Mouse (Mus musculus): ENCODE data around the gene Fuz.

Fuz gene

GRCm38 (mm10) chr7:44888256-44889105 is 7.4 kb upstream of the Fuz start:
- no peak for DNase-seq (ENCODE audit: low read depth, low spot score)

- no peak for DNase-seq (ENCODE audit: low read depth, low spot score)
These were observed 5.7 kb upstream of the Fuz start for GRCm38 (mm10) chr7:44890180-44890579.

GRCm38 (mm10) chr7:44890737-44891136 is 5.1 kb upstream of the Fuz start:
- no peak for DNase-seq (ENCODE audit: low read depth, low spot score)

- DNase-seq (ENCODE audit: low read depth, low spot score): no peak
These were observed 4.3 kb upstream of the Fuz start for GRCm38 (mm10) chr7:44891611-44892010.

GRCm38 (mm10) chr7:44892276-44892921 is 3.5 kb upstream of the Fuz start, which contains the start of gene Med25:
Gene Med25, minus strand, starts transcription at chr7:44892712.
- DNase-seq (ENCODE audit: low read depth, low spot score): peak; percentile 92

- DNase-seq (ENCODE audit: low read depth, low spot score): no peak
These were observed 2.7 kb upstream of the Fuz start for GRCm38 (mm10) chr7:44893197-44893596.

GRCm38 (mm10) chr7:44894175-44894574 is 1.7 kb upstream of the Fuz start:
- DNase-seq (ENCODE audit: low read depth, low spot score): no peak

GRCm38 (mm10) chr7:44895206-44895592 is 680 bp upstream of the Fuz start:
- no peak for DNase-seq (ENCODE audit: low read depth, low spot score)

- no peak for DNase-seq (ENCODE audit: low read depth, low spot score)
These were observed 620 bp downstream of the Fuz start for GRCm38 (mm10) chr7:44896499-44896898.

- DNase-seq (ENCODE audit: low read depth, low spot score): peak; percentile 76
These were observed 2.7 kb downstream of the Fuz start for GRCm38 (mm10) chr7:44898607-44899006.

GRCm38 (mm10) chr7:44900632-44901031 is 4.8 kb downstream of the Fuz start:
- no peak for DNase-seq (ENCODE audit: low read depth, low spot score)

- DNase-seq (ENCODE audit: low read depth, low spot score): peak; percentile 84
These were observed 5.4 kb downstream of the Fuz start for GRCm38 (mm10) chr7:44901230-44901722.

- no peak for DNase-seq (ENCODE audit: low read depth, low spot score)
These were observed 9.6 kb downstream of the Fuz start for GRCm38 (mm10) chr7:44905430-44905829.

GRCm38 (mm10) chr7:44908706-44909476 is 13.0 kb downstream of the Fuz start:
- no peak for DNase-seq (ENCODE audit: low read depth, low spot score)

GRCm38 (mm10) chr7:44914396-44914795 is 18.5 kb downstream of the Fuz start:
- no peak for DNase-seq (ENCODE audit: low read depth, low spot score)

- DNase-seq (ENCODE audit: low read depth, low spot score): no peak
These were observed 19.4 kb downstream of the Fuz start for GRCm38 (mm10) chr7:44915314-44915713.

- no peak for DNase-seq (ENCODE audit: low read depth, low spot score)
These were observed 20.3 kb downstream of the Fuz start for GRCm38 (mm10) chr7:44916191-44916590.

GRCm38 (mm10) chr7:44916881-44917280 is 21.0 kb downstream of the Fuz start:
- DNase-seq (ENCODE audit: low read depth, low spot score): no peak

- no peak for DNase-seq (ENCODE audit: low read depth, low spot score)
These were observed 22.3 kb downstream of the Fuz start for GRCm38 (mm10) chr7:44918219-44918618.

- DNase-seq (ENCODE audit: low read depth, low spot score): no peak
These were observed 23.2 kb downstream of the Fuz start for GRCm38 (mm10) chr7:44919127-44919526.

GRCm38 (mm10) chr7:44922530-44922929 is 26.7 kb downstream of the Fuz start:
- DNase-seq (ENCODE audit: low read depth, low spot score): no peak

GRCm38 (mm10) chr7:44925468-44925867 is 29.6 kb downstream of the Fuz start:
- peak; percentile 88 for DNase-seq (ENCODE audit: low read depth, low spot score)

Data from ES-CJ7 (cell line).